Mouse (Mus musculus): Measurements from ENCODE around the gene Myo16. TPM values are rescaled to one million over a fixed set of nuclear protein-coding genes. Genes with fewer than 3 reads are reported as not detected.

The Myo16 gene
- polyA plus RNA-seq, 1 experiment from 2014 or later, result 0.89 TPM

GRCm38 (mm10) chr8:10645740-10646139, 492.0 kb downstream of the Myo16 start:
- Histone ChIP-seq H3K36me3 (ENCODE audit: control insufficient read depth, insufficient read depth, low read length) (no peaks in the 10 kb centered on the region), H3K4me1 (ENCODE audit: control insufficient read depth, insufficient read depth, low read length) (0 out of 2 replicates have a peak, but pooled peaks cover 4% of the 10 kb centered on the region), H3K9ac (ENCODE audit: low read depth, low read length) (no peak overlapping the region), H3K27ac (replicated peaks; ENCODE audit: low read depth, low read length) (no peak overlapping the region), H3K4me3 (ENCODE audit: low read depth, low read length) (no peak overlapping the region), H3K27me3 (replicated peaks; ENCODE audit: control insufficient read depth, insufficient read depth, low read length) (no peaks in the 10 kb centered on the region), H3K4me2 (ENCODE audit: low read depth, low read length) (no peak overlapping the region), H3K9me3 (ENCODE audit: control insufficient read depth, low read length) (no peaks in the 10 kb centered on the region)
- ATAC-seq (ENCODE audit: low read depth), result no peak
- WGBS, result 89% methylated on average over 5 of the region's 5 CpGs
- no peak for DNase-seq (ENCODE audit: low spot score)

DNA sequence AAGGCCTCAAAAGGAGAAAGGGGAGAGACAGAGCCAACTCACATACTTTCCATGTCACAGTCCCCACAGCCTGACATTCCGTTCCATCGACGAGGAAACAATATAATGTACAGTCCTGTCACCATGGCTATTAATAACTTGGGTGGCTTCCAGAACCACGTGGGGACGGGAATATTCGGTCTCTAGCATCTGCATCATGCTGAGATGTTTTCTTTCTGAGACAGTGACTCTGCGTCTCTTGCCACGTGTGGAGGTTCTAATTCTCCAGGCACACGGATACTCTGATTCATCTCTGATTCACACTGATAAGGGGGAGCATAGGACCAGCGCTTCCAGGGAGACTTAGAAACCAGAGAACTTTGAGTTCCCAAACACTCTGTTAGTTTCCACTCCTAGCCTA, 492.8 kb downstream of the Myo16 start:
- 55% methylated on average over 10 of the region's 10 CpGs for WGBS
- Histone ChIP-seq H3K4me3 (ENCODE audit: low read depth, low read length) (no peak overlapping the region), H3K9ac (ENCODE audit: low read depth, low read length) (no peak overlapping the region), H3K9me3 (ENCODE audit: control insufficient read depth, low read length) (no peaks in the 10 kb centered on the region), H3K4me1 (ENCODE audit: control insufficient read depth, insufficient read depth, low read length) (0 out of 2 replicates have a peak, but pooled peaks cover 4% of the 10 kb centered on the region), H3K27me3 (replicated peaks; ENCODE audit: control insufficient read depth, insufficient read depth, low read length) (no peaks in the 10 kb centered on the region), H3K36me3 (ENCODE audit: control insufficient read depth, insufficient read depth, low read length) (no peaks in the 10 kb centered on the region), H3K27ac (replicated peaks; ENCODE audit: low read depth, low read length) (no peak overlapping the region), H3K4me2 (ENCODE audit: low read depth, low read length) (no peak overlapping the region)
- no peak for DNase-seq (ENCODE audit: low spot score)
- ATAC-seq (ENCODE audit: low read depth), result no peak

DNA sequence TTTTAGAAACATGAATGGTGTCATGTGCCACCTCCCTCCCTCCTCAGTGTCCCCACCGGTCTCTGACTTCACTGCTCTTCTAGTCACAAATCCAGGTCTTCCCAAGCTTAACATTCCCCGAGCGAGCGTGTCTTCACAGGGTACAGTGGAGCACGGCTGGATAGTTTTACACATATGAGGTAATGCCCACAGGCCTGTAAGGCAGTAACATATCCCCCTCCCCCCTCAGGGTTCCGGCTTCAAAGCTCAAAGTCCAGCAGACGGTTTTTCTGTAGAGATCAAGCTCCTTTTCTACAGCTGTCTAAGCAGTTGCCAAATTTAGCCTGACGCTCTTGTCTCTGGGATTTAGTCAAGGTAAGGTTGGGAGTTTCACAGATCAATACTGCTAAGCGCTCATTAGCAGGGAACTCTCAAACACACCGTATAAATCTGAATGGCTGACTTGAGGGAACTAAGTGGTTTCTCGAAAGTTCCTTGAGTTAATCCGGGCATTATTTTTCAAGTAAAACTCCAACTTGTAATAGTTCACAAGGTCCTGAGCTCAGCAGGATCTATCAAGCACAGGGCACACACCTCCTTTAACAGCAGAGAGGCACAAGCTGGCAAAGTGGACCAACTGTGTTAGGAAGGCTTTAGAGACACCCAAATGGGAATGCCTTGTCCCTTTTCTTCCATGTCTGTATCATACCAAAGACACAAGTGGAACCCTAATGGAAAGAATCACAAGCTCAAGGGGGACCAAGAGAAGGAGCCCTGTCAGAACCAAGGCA, 498.0 kb downstream of the Myo16 start:
- no peaks in the 10 kb centered on the region for H3K9me3 ChIP-seq (ENCODE audit: control insufficient read depth, low read length)
- no peak overlapping the region for H3K4me3 ChIP-seq (ENCODE audit: low read depth, low read length)
- WGBS, result 69% methylated on average over 12 of the region's 12 CpGs
- no peaks in the 10 kb centered on the region for H3K4me1 ChIP-seq (ENCODE audit: control insufficient read depth, insufficient read depth, low read length)
- no peak overlapping the region for H3K4me2 ChIP-seq (ENCODE audit: low read depth, low read length)
- no peak overlapping the region for H3K27ac ChIP-seq (replicated peaks; ENCODE audit: low read depth, low read length)
- H3K36me3 ChIP-seq (ENCODE audit: control insufficient read depth, insufficient read depth, low read length), result no peaks in the 10 kb centered on the region
- ATAC-seq (ENCODE audit: low read depth) (peak; percentile 72; the same call in 1 of the 2 replicates), DNase-seq (ENCODE audit: low spot score) (no peak)
- H3K9ac ChIP-seq (ENCODE audit: low read depth, low read length), result no peak overlapping the region
- no peaks in the 10 kb centered on the region for H3K27me3 ChIP-seq (replicated peaks; ENCODE audit: control insufficient read depth, insufficient read depth, low read length)

DNA sequence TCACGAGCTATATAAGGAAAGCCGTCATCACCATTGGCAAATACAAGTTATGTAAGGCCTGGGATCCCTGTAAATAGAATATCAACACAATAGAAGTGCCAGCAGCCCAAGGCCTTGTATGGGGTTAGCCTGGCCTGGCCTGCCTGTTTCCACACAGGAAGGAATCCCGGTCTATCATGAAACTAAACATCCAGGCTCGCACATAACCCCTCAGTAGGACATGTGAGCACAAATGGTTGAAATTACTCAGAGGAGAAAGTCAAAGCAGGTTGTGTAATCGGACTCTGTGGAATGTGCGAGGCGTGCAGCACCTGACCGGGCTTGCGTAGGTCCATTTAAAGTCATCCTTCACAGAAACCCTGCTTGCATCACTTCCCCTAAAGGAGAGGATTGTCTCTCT, 499.6 kb downstream of the Myo16 start:
- no peaks in the 10 kb centered on the region for H3K9me3 ChIP-seq (ENCODE audit: control insufficient read depth, low read length)
- no peaks in the 10 kb centered on the region; the same call in 1 of the 2 replicates for H3K27me3 ChIP-seq (replicated peaks; ENCODE audit: control insufficient read depth, insufficient read depth, low read length)
- H3K4me3 ChIP-seq (ENCODE audit: low read depth, low read length), result no peak overlapping the region
- no peak overlapping the region for H3K9ac ChIP-seq (ENCODE audit: low read depth, low read length)
- peak; percentile 67 for ATAC-seq (ENCODE audit: low read depth)
- H3K36me3 ChIP-seq (ENCODE audit: control insufficient read depth, insufficient read depth, low read length), result no peaks in the 10 kb centered on the region
- H3K27ac ChIP-seq (replicated peaks; ENCODE audit: low read depth, low read length), result no peak overlapping the region
- DNase-seq (ENCODE audit: low spot score), result peak; percentile 63
- H3K4me2 ChIP-seq (ENCODE audit: low read depth, low read length), result no peak overlapping the region
- 46% methylated on average over 9 of the region's 9 CpGs for WGBS
- H3K4me1 ChIP-seq (ENCODE audit: control insufficient read depth, insufficient read depth, low read length), result no peaks in the 10 kb centered on the region

GRCm38 (mm10) chr8:10654922-10655518, 501.3 kb downstream of the Myo16 start:
- H3K4me3 ChIP-seq (ENCODE audit: low read depth, low read length), result no peak overlapping the region
- no peak overlapping the region for H3K9ac ChIP-seq (ENCODE audit: low read depth, low read length)
- no peaks in the 10 kb centered on the region for H3K9me3 ChIP-seq (ENCODE audit: control insufficient read depth, low read length)
- no peaks in the 10 kb centered on the region; the same call in 1 of the 2 replicates for H3K27me3 ChIP-seq (replicated peaks; ENCODE audit: control insufficient read depth, insufficient read depth, low read length)
- WGBS, result 76% methylated on average over 9 of the region's 9 CpGs
- no peak overlapping the region for H3K4me2 ChIP-seq (ENCODE audit: low read depth, low read length)
- no peak overlapping the region for H3K27ac ChIP-seq (replicated peaks; ENCODE audit: low read depth, low read length)
- no peaks in the 10 kb centered on the region for H3K4me1 ChIP-seq (ENCODE audit: control insufficient read depth, insufficient read depth, low read length)
- no peak for DNase-seq (ENCODE audit: low spot score)
- H3K36me3 ChIP-seq (ENCODE audit: control insufficient read depth, insufficient read depth, low read length), result no peaks in the 10 kb centered on the region
- ATAC-seq (ENCODE audit: low read depth), result no peak

- Histone ChIP-seq H3K4me3 (ENCODE audit: low read depth, low read length) (no peak overlapping the region), H3K9ac (ENCODE audit: low read depth, low read length) (no peak overlapping the region), H3K9me3 (ENCODE audit: control insufficient read depth, low read length) (no peaks in the 10 kb centered on the region), H3K4me2 (ENCODE audit: low read depth, low read length) (no peak overlapping the region), H3K27me3 (replicated peaks; ENCODE audit: control insufficient read depth, insufficient read depth, low read length) (no peaks in the 10 kb centered on the region), H3K27ac (replicated peaks; ENCODE audit: low read depth, low read length) (no peak overlapping the region), H3K4me1 (ENCODE audit: control insufficient read depth, insufficient read depth, low read length) (peaks cover 20% of the 10 kb centered on the region), H3K36me3 (ENCODE audit: control insufficient read depth, insufficient read depth, low read length) (no peaks in the 10 kb centered on the region)
- ATAC-seq (ENCODE audit: low read depth) (no peak), DNase-seq (ENCODE audit: low spot score) (no peak)
- 25% methylated on average over 8 of the region's 8 CpGs for WGBS
Measured at GRCm38 (mm10) chr8:10663770-10664470, 510.2 kb downstream of the Myo16 start.

- no peak overlapping the region for H3K27ac ChIP-seq (replicated peaks; ENCODE audit: low read depth, low read length)
Measured at GRCm38 (mm10) chr8:10664861-10665543, 511.3 kb downstream of the Myo16 start.

GRCm38 (mm10) chr8:10665821-10666283, 512.1 kb downstream of the Myo16 start:
- no peak overlapping the region for H3K4me2 ChIP-seq (ENCODE audit: low read depth, low read length)
- H3K27ac ChIP-seq (replicated peaks; ENCODE audit: low read depth, low read length), result no peak overlapping the region
- 44% methylated on average over 4 of the region's 4 CpGs for WGBS
- no peak overlapping the region for H3K9ac ChIP-seq (ENCODE audit: low read depth, low read length)
- H3K4me1 ChIP-seq (ENCODE audit: control insufficient read depth, insufficient read depth, low read length), result peaks cover 20% of the 10 kb centered on the region
- no peak for ATAC-seq (ENCODE audit: low read depth)
- no peaks in the 10 kb centered on the region for H3K9me3 ChIP-seq (ENCODE audit: control insufficient read depth, low read length)
- no peak for DNase-seq (ENCODE audit: low spot score)
- H3K36me3 ChIP-seq (ENCODE audit: control insufficient read depth, insufficient read depth, low read length), result no peaks in the 10 kb centered on the region
- H3K4me3 ChIP-seq (ENCODE audit: low read depth, low read length), result no peak overlapping the region
- no peaks in the 10 kb centered on the region for H3K27me3 ChIP-seq (replicated peaks; ENCODE audit: control insufficient read depth, insufficient read depth, low read length)

More at GRCm38 (mm10) chr8:10664861-10665543, 511.3 kb downstream of the Myo16 start:
- H3K27me3 ChIP-seq (replicated peaks; ENCODE audit: control insufficient read depth, insufficient read depth, low read length), result no peaks in the 10 kb centered on the region
- ATAC-seq (ENCODE audit: low read depth) (peak; percentile 88), DNase-seq (ENCODE audit: low spot score) (peak; percentile 83)
- 12% methylated on average over 13 of the region's 13 CpGs for WGBS
- no peaks in the 10 kb centered on the region for H3K36me3 ChIP-seq (ENCODE audit: control insufficient read depth, insufficient read depth, low read length)
- H3K4me2 ChIP-seq (ENCODE audit: low read depth, low read length), result no peak overlapping the region
- no peak overlapping the region for H3K4me3 ChIP-seq (ENCODE audit: low read depth, low read length)
- H3K9ac ChIP-seq (ENCODE audit: low read depth, low read length), result no peak overlapping the region
- H3K4me1 ChIP-seq (ENCODE audit: control insufficient read depth, insufficient read depth, low read length), result peaks cover 20% of the 10 kb centered on the region
- H3K9me3 ChIP-seq (ENCODE audit: control insufficient read depth, low read length), result no peaks in the 10 kb centered on the region
